Mouse (Mus musculus): ENCODE measurements around the gene Slc17a7.

The Slc17a7 gene

DNA sequence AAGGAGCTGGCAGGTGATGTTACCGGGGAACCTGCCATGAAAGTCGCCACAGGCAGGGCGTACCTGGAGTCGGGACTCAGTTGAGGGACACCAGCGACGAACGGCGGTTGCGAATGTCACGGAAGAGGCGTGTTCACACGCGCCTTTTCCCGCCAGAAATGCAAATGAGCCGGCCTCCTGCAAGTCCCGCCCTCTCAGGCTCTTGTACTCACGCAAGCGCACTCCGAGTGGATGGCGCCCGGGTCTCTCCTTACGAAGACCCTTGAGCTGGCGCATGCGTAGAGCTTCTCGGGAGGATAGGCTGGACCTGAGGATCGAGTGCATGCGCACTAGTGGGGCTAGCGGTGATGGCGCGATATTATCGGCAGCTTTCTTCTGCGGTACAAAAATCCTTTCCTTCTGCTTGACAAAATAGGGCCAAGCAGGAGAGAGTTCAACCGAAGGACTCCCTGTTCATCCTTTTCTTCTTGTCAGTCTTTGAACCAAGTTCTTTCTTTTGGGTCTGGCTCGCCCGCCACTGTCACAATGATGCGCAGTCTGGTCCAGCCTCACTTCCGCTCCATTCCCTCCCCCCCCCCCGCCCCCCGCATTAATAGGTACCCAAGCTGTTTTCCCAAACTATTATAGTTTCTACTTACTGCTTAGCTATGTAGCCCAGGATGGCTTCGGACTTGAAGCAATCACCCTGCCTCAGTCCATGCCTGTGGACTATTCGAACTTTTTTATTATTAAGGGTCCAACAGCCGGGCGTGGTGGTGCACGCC, 40.8 kb downstream of the Slc17a7 start, which contains the start of gene Ccdc155:
TSS of gene Ccdc155 (minus strand) at position 513 of the 764 bp plus-strand sequence.
- DNase-seq (ENCODE audit: low spot score), result peak; percentile 79

DNA sequence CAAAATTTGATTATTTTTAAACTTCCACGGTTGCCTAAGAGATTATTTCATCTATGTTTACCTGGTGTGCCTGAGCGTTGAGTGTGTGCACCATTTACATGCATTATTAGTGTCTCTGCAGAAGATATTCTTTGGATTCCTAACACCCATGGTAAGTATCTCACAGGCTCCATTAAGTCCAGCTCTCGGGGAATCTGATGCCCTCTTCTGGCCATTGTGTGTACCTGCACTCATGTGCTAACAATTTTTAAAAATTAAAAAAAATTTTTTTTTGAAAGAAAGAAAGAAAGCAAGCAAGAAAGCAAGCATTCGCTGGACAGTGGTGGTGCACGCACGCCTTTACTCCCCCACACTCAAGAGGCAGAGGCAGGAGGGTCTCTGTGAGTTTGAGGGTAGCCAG, 44.5 kb downstream of the Slc17a7 start:
- DNase-seq (ENCODE audit: low spot score), result no peak

DNA sequence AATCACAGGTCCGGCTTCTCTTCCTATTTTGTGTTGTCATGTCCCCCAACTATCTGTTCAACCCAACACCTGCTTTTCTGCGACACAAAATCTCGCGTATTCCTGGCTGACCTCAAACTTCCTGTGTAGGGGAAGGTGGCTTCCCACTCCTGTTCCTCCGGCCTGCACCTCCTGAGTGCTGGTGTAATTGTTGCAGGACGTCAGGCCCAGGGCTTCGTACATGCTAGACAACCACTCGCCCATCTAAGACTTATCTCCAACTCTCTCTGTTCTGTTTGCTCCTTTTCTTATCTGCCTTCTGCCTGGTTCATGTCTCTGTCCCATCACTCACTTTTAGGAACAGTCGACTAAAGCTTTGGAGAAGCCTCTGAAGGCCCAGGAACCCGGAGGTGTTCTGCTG, 47.3 kb downstream of the Slc17a7 start:
- no peak for DNase-seq (ENCODE audit: low spot score)

DNA sequence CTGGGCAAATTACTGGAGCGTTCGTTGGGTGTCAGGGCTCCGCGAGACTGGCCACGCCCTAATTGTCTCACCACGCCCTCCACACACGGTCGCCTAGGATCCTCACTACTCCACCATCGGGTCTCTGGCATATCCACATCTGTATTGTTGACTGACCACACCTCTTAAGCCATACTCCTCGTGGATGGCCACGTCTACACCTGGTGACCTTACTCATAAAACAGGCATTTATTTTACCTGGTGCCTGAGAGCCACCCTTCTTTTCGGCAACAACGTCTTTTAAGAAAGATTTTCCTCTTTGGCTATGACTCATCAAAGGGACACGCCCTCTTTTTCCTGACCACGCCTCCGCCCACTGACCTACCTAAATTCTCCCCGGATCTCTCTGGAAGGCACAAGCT, 48.1 kb downstream of the Slc17a7 start, which contains the start of gene Dkkl1:
TSS of gene Dkkl1 (minus strand) at position 297 of the 401 bp plus-strand sequence.
- DNase-seq (ENCODE audit: low spot score), result no peak

DNA sequence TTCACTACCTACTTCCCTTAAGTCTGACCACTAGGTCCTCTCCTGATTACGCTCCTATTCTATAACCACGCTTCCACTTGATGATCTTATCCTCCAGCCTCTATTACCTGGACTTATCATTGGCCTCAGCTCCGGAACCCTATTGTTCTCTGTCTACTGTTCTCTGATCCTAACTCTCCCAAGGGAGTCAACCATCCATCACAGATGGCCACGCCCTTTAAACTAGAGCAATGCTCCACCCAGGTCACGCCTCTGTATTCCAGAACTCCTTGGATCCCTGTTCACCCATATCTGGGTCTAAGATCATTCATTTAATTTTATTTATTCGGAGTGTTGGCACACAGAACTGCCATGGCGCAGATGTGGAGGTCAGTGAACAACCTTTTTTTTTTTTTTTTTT, 48.6 kb downstream of the Slc17a7 start:
- DNase-seq (ENCODE audit: low spot score), result no peak

DNA sequence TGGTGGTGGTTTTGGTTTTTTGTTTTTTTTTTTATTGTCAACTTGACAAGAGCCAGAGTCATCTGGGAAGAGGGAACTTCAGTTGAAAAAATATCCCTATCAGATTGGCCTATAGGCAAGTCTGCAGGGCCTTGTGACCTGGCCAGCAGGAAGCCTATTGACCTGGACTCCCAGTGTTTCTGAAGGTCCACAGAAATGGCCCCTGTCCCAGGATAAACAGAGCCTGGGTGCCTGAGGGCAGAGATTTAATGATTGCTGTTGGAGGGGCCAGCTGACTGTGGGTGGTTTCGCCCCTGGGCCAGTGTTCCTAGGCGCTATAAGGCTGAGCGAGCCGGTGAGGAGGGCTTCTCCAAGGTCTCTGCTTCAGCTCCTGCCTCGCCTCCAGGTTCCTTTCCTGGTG, 50.0 kb downstream of the Slc17a7 start:
- DNase-seq (ENCODE audit: low spot score), result no peak

DNA sequence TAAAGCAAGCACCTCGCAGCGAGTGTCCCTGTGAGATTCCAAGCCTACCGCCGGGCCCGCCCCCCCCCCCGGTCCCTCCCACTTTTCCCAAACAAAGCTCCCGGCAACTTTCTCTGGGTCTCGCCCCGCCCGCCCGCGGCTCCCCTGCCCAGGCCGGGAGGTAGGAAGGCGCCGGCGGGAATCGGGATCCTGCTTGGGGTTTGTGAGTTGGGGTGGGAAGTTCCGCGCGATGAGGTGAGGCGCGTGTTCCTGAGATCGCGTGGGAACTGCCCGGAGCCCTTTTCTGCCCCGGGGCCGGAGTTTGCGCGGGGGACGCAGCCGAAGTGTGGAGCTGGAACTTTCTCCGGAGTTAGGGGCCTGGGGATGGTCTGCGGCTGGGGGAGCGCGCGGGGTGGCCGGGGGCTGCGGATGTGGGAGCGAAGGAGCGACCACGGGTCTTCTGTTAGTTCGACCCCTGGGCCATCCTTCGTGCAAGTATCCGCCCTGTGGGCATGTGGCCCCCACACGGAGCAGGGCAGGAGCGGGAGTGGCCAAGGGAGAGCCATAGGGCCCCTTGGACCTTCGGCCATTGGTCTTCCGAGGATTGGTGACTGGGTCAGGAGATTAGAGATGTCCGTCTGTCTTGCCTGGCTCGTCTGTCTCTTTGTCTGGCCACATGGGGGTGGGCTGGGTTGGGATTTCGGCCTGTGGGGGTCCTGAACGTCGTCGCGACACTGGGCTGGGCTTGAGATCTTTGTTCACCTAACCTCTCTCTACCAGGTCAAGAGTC, 52.1 kb downstream of the Slc17a7 start, which contains the start of gene Tead2:
TSS of gene Tead2 (plus strand) at position 81 of the 769 bp plus-strand sequence.
- no peak for DNase-seq (ENCODE audit: low spot score)

DNA sequence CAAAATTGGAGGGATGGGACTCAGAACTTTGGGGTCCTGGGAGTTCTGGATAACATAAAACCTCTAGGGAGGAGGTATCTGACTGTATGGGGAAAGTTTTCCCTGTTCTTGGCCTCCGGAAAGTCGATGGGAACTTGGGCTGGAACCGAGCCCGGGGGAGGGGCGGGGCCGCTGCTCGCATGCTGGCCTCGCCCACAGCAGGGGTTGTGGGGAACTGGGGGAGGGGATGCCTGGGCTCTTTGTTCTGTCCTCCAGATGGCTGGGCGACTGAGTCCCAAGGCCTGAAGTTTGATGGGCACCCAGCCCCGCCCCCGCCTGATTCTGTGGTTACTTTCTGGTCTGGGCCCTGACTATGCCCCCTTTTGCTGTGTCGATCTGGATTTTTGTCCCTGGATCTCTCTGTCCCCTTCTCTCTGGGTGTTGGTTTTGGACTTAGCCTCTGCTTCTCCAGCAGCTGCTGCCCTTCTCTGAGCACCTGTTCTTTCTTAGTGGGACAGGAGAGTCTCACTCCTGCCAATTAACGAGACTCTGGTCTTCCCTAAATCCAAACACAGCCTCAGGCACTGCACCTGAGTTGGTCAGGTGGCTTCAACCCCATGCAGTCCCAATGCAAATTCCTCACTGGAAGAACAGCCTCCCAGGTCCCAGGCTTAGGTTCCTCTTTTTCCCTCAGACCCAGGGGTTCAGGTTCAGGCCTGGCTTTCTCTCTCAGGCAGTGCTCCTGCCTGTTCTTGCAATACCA, 52.9 kb downstream of the Slc17a7 start:
- DNase-seq (ENCODE audit: low spot score), result no peak

DNA sequence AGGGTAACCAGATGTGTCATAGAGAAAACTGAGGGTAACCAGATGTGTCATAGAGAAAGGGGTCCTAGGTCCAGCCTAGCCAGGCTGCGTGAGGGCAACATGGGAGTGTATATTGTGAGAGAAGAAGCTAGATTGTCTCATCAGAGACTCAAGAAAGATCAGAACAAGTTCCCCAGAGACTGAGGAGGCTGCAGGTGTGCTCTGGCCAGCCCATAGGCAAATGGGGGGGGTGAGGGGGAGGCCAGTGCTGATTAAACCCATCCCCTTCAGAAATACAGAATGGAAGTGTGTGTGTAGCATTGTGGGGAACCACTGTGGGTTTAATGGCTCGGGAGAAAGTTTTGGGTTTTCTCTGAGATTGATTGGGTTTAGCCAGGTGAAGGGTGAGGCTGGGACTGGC, 57.9 kb downstream of the Slc17a7 start:
- DNase-seq (ENCODE audit: low spot score), result no peak

DNA sequence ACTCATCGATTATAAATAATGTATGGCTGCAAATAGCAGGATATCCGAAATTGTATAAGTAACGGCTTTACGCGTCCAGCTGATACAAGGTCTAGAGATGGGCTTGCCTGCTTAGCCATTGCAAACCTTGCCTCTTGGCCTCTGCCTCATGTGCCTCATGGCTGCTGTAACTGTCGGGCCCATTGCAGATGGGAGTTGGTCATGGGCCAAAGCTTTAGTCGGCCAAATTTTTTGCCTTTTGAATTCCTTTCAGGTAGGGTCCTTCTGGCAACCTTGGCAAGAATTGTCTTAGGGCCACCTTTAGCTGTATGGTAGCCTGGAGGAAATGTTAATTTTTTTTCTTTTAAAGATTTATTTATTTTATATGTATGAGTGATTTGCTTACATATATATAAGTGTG, 61.1 kb downstream of the Slc17a7 start:
- no peak for DNase-seq (ENCODE audit: low spot score)
